In genomic region chr11:81588630-81589029, GRCm38 (mm10) we compare ENCODE assay signal across 9 mouse cellular contexts.
DNase-seq lines count a peak whose midpoint lies in the region; ATAC-seq and TF ChIP-seq lines count a peak whose summit lies in the region.
"Had no signal": no experiment of that assay in that cellular context is flagged by ENCODE, and none has a peak within 500 bp of the region (broad histone marks: within the 10 kb centered on the region; RNA-seq: fewer than 3 reads in every experiment).

No protein-coding gene starts in this region.

- no peak overlapping the region for H3K4me3 ChIP-seq in hindbrain, embryonic 13.5 days
- no peak overlapping the region for H3K4me3 ChIP-seq in midbrain, postnatal 0 days (ENCODE audit: low read depth, low read length)
- H3K4me3 ChIP-seq: myocyte had no signal

- peak; percentile 62 for DNase-seq in ovary, postnatal 36 days (ENCODE audit: low spot score)
- no peak for DNase-seq in ovary, adult 18-20 months (ENCODE audit: low spot score)
- DNase-seq in cerebellum, adult 9-11 months = peak; percentile 75
- peak; percentile 50 to 78 for DNase-seq in frontal cortex, postnatal 14 days (ENCODE audit: low spot score in 2 of 2)
- DNase-seq in left cerebral cortex, postnatal 36 days (ENCODE audit: low spot score in 2 of 2) = peak; percentile 77 to 79
- peak; percentile 62 for DNase-seq in midbrain, postnatal 0 days (ENCODE audit: low spot score)
- DNase-seq in thymus, postnatal 4 days = peak; percentile 70

- WGBS in hindbrain, embryonic 13.5 days = 10% methylated on average over 10 of the region's 10 CpGs
- WGBS in midbrain, postnatal 0 days = 11% methylated on average over 10 of the region's 10 CpGs

- H3K4me1 ChIP-seq in hindbrain, embryonic 13.5 days (replicated peaks) = peaks cover 40% of the 10 kb centered on the region
- peaks cover 5% of the 10 kb centered on the region; the same call in 1 of the 2 replicates for H3K4me1 ChIP-seq in midbrain, postnatal 0 days (ENCODE audit: insufficient read depth, low read length)

- no peaks in the 10 kb centered on the region for H3K36me3 ChIP-seq in hindbrain, embryonic 13.5 days
- no peaks in the 10 kb centered on the region for H3K36me3 ChIP-seq in midbrain, postnatal 0 days (ENCODE audit: insufficient read depth, low read length)

- peak; percentile 80 for TF ChIP-seq CTCF in midbrain, postnatal 0 days (IDR thresholded peaks at IDR 0.05)

- H3K27ac ChIP-seq in hindbrain, embryonic 13.5 days = peak overlapping the region; percentile 76
- H3K27ac ChIP-seq in midbrain, postnatal 0 days (ENCODE audit: low read depth, low read length) = no peak overlapping the region

- ATAC-seq in hindbrain, embryonic 13.5 days (ENCODE audit: low FRiP score) = no peak
- no peak; the same call in 1 of the 2 replicates for ATAC-seq in midbrain, postnatal 0 days (ENCODE audit: low FRiP score)

- H3K9ac ChIP-seq in hindbrain, embryonic 13.5 days = no peak overlapping the region
- H3K9ac ChIP-seq in midbrain, postnatal 0 days (replicated peaks; ENCODE audit: low read length, poor library complexity, severe bottlenecking) = no peak overlapping the region

- no peaks in the 10 kb centered on the region for H3K9me3 ChIP-seq in hindbrain, embryonic 13.5 days
- H3K9me3 ChIP-seq in midbrain, postnatal 0 days (ENCODE audit: low read length) = no peaks in the 10 kb centered on the region

- H3K4me2 ChIP-seq in hindbrain, embryonic 13.5 days = 0 out of 2 replicates have a peak overlapping the region, but pooled peaks have one; percentile 43
- no peak overlapping the region for H3K4me2 ChIP-seq in midbrain, postnatal 0 days (ENCODE audit: low read depth, low read length, poor library complexity, severe bottlenecking)

- H3K27me3 ChIP-seq in hindbrain, embryonic 13.5 days = no peaks in the 10 kb centered on the region
- H3K27me3 ChIP-seq in midbrain, postnatal 0 days (ENCODE audit: insufficient read depth, low read length) = no peaks in the 10 kb centered on the region

- intact Hi-C loops in left cerebral cortex, postnatal 36 days (cut with DNase I) = loop anchor here (1.0 to 10.0 kb wide), 2 partner anchors 25 to 884 kb away; no protein-coding TSS in a partner anchor
